Mouse (Mus musculus) hindbrain, embryonic 11.5 days (tissue): ENCODE measurements around the gene Mtap. TPM values are rescaled to one million over a fixed set of nuclear protein-coding genes. Genes with fewer than 3 reads are reported as not detected.

Experiments used
- ATAC-seq: fragments of 200-750 bp; cut with Nextera tagmentation; 2 replicates; pipeline ENCODE4 v1.8.0; 2017; ENCODE audit warnings: mild to moderate bottlenecking, moderate TSS enrichment, moderate library complexity; ENCODE audit not compliant: low FRiP score
- DNase-seq: peaks from one replicate; pipeline ENCODE4 v3.0.0-alpha.2; 2015; ENCODE audit warnings: low spot score
- H3K27ac ChIP-seq: fragments of 300-500 bp; sonication (generic); 2 replicates; pipeline ENCODE4 v1.5.1; 2014; ENCODE audit warnings: mild to moderate bottlenecking, low read depth, low read length
- H3K27me3 ChIP-seq: fragments of 300-500 bp; sonication (generic); 2 replicates; pipeline ENCODE4 v1.6.1; 2014; ENCODE audit warnings: mild to moderate bottlenecking, low read length, moderate library complexity, mixed read lengths; ENCODE audit not compliant: control insufficient read depth, insufficient read depth
- H3K36me3 ChIP-seq: fragments of 300-500 bp; sonication (generic); 2 replicates; pipeline ENCODE4 v1.6.1; 2014; ENCODE audit warnings: mild to moderate bottlenecking, low read length, moderate library complexity, mixed read lengths; ENCODE audit not compliant: control insufficient read depth, insufficient read depth
- H3K4me1 ChIP-seq: fragments of 300-500 bp; sonication (generic); replicated peaks from 2 replicates; pipeline ENCODE4 v1.6.1; 2014; ENCODE audit warnings: low read length, mixed read lengths; ENCODE audit not compliant: control insufficient read depth, insufficient read depth
- H3K4me2 ChIP-seq: fragments of 300-500 bp; sonication (generic); replicated peaks from 2 replicates; pipeline ENCODE4 v1.6.1; 2014; ENCODE audit warnings: mild to moderate bottlenecking, low read depth, low read length
- H3K4me3 ChIP-seq: fragments of 300-500 bp; sonication (generic); 2 replicates; pipeline ENCODE4 v1.5.1; 2014; ENCODE audit warnings: low read depth, low read length
- H3K9ac ChIP-seq: fragments of 300-500 bp; sonication (generic); 2 replicates; pipeline ENCODE4 v1.6.1; 2014; ENCODE audit warnings: low read depth, low read length
- H3K9me3 ChIP-seq: fragments of 300-500 bp; sonication (generic); 2 replicates; pipeline ENCODE4 v1.6.1; 2016; ENCODE audit warnings: low read length; ENCODE audit not compliant: control insufficient read depth
- WGBS: fragments of 180-500 bp; shearing (Covaris S2); extraction: QIAGEN DNeasy Blood & Tissue Kit; methylation state at CpG from one replicate; pipeline ENCODE4 v1.1.7; 2014; 5-methylcytosine and 5-hydroxymethylcytosine counted together
- polyA plus RNA-seq: library from polyadenylated mRNA; unstranded; fragments of >200 nt; fragmentation: Nextera tagmentation; extraction: Ambion mirVana; gene quantifications from 2 replicates; pipeline ENCODE4 v1.2.1, GENCODE M21; 2014

Mtap gene
- polyA plus RNA-seq = 81.4 and 86.6 TPM in 2 replicates

- under 1% methylated on average over 31 of the region's 31 CpGs for WGBS
- DNase-seq = peak; percentile 83
- Histone ChIP-seq H3K27ac (no peak within 1 kb of the TSS), H3K36me3 (no peaks in the 10 kb centered on the region), H3K4me3 (peak within 1 kb of the TSS; percentile 80), H3K9ac (peak within 1 kb of the TSS; percentile 80), H3K9me3 (no peaks in the 10 kb centered on the region), H3K4me2 (peak within 1 kb of the TSS; percentile 61), H3K27me3 (no peaks in the 10 kb centered on the region), H3K4me1 (no peaks in the 10 kb centered on the region; the same call in 1 of the 2 replicates)
- ATAC-seq = peak; percentile 96
Observed at GRCm38 (mm10) chr4:89136906-89137541, at the start of gene Mtap. Gene Mtap (plus strand): TSS chr4:89137122.

GRCm38 (mm10) chr4:89089110-89089509 lies 47.8 kb upstream of the Mtap start:
- no peak for ATAC-seq
- H3K36me3 ChIP-seq = no peaks in the 10 kb centered on the region

GRCm38 (mm10) chr4:89090217-89090616 lies 46.7 kb upstream of the Mtap start:
- Histone ChIP-seq H3K9ac (no peak overlapping the region), H3K4me2 (no peak overlapping the region), H3K36me3 (no peaks in the 10 kb centered on the region), H3K27ac (no peak overlapping the region), H3K27me3 (no peaks in the 10 kb centered on the region), H3K9me3 (no peaks in the 10 kb centered on the region), H3K4me1 (no peaks in the 10 kb centered on the region), H3K4me3 (no peak overlapping the region)
- ATAC-seq = no peak
- 70% methylated on average over 6 of the region's 6 CpGs for WGBS
- no peak for DNase-seq

More at GRCm38 (mm10) chr4:89089110-89089509, 47.8 kb upstream of the Mtap start:
- Histone ChIP-seq H3K27me3 (no peaks in the 10 kb centered on the region), H3K9ac (no peak overlapping the region), H3K9me3 (no peaks in the 10 kb centered on the region), H3K27ac (no peak overlapping the region), H3K4me3 (no peak overlapping the region), H3K4me2 (no peak overlapping the region), H3K4me1 (no peaks in the 10 kb centered on the region)
- WGBS = 93% methylated on average over 7 of the region's 7 CpGs
- no peak for DNase-seq

GRCm38 (mm10) chr4:89092153-89092552 lies 44.8 kb upstream of the Mtap start:
- H3K4me2 ChIP-seq = no peak overlapping the region
- no peak overlapping the region for H3K4me3 ChIP-seq
- no peaks in the 10 kb centered on the region for H3K27me3 ChIP-seq
- no peak overlapping the region for H3K9ac ChIP-seq
- no peaks in the 10 kb centered on the region for H3K9me3 ChIP-seq
- no peak for DNase-seq
- no peaks in the 10 kb centered on the region for H3K4me1 ChIP-seq
- no peaks in the 10 kb centered on the region for H3K36me3 ChIP-seq
- ATAC-seq = no peak
- 83% methylated on average over 5 of the region's 5 CpGs for whole genome bisulfite sequencing
- H3K27ac ChIP-seq = no peak overlapping the region

GRCm38 (mm10) chr4:89094773-89095172 lies 42.1 kb upstream of the Mtap start:
- 88% methylated on average over 5 of the region's 5 CpGs for WGBS

GRCm38 (mm10) chr4:89098261-89098660 lies 38.7 kb upstream of the Mtap start:
- H3K36me3 ChIP-seq = no peaks in the 10 kb centered on the region
- 71% methylated on average over 5 of the region's 5 CpGs for WGBS
- no peak overlapping the region for H3K4me3 ChIP-seq
- H3K27ac ChIP-seq = no peak overlapping the region
- H3K27me3 ChIP-seq = no peaks in the 10 kb centered on the region
- no peak overlapping the region for H3K9ac ChIP-seq
- H3K4me2 ChIP-seq = no peak overlapping the region
- no peak for DNase-seq
- ATAC-seq = no peak
- no peaks in the 10 kb centered on the region for H3K4me1 ChIP-seq
- no peaks in the 10 kb centered on the region for H3K9me3 ChIP-seq

More at GRCm38 (mm10) chr4:89094773-89095172, 42.1 kb upstream of the Mtap start:
- Histone ChIP-seq H3K36me3 (no peaks in the 10 kb centered on the region), H3K9me3 (no peaks in the 10 kb centered on the region), H3K4me1 (no peaks in the 10 kb centered on the region), H3K27ac (no peak overlapping the region), H3K4me2 (no peak overlapping the region), H3K9ac (no peak overlapping the region), H3K27me3 (no peaks in the 10 kb centered on the region), H3K4me3 (no peak overlapping the region)
- DNase-seq (no peak), ATAC-seq (no peak)

GRCm38 (mm10) chr4:89101276-89101675 lies 35.6 kb upstream of the Mtap start:
- ATAC-seq (no peak), DNase-seq (no peak)
- H3K27ac ChIP-seq = no peak overlapping the region
- no peak overlapping the region for H3K9ac ChIP-seq
- H3K4me3 ChIP-seq = no peak overlapping the region
- H3K4me1 ChIP-seq = no peaks in the 10 kb centered on the region
- H3K36me3 ChIP-seq = no peaks in the 10 kb centered on the region
- H3K4me2 ChIP-seq = no peak overlapping the region
- H3K9me3 ChIP-seq = no peaks in the 10 kb centered on the region
- no peaks in the 10 kb centered on the region for H3K27me3 ChIP-seq
- WGBS = 75% methylated on average over 3 of the region's 3 CpGs

GRCm38 (mm10) chr4:89102283-89102682 lies 34.6 kb upstream of the Mtap start:
- Histone ChIP-seq H3K4me1 (no peaks in the 10 kb centered on the region), H3K4me3 (no peak overlapping the region), H3K9ac (no peak overlapping the region), H3K4me2 (no peak overlapping the region), H3K9me3 (no peaks in the 10 kb centered on the region), H3K27me3 (no peaks in the 10 kb centered on the region), H3K27ac (no peak overlapping the region), H3K36me3 (no peaks in the 10 kb centered on the region)
- no peak for ATAC-seq
- WGBS = 76% methylated on average over 2 of the region's 2 CpGs
- DNase-seq = no peak

- H3K4me2 ChIP-seq = no peak overlapping the region
- no peaks in the 10 kb centered on the region for H3K9me3 ChIP-seq
- WGBS = 54% methylated on average over 2 of the region's 2 CpGs
- no peak overlapping the region for H3K9ac ChIP-seq
- H3K27me3 ChIP-seq = no peaks in the 10 kb centered on the region
- no peaks in the 10 kb centered on the region for H3K36me3 ChIP-seq
- H3K4me1 ChIP-seq = no peaks in the 10 kb centered on the region
- H3K27ac ChIP-seq = no peak overlapping the region
- H3K4me3 ChIP-seq = no peak overlapping the region
- no peak for ATAC-seq
- DNase-seq = no peak
Observed at GRCm38 (mm10) chr4:89105486-89105885, 31.4 kb upstream of the Mtap start.
